Mouse (Mus musculus): ENCODE measurements around the gene Ube2c. TPM values are rescaled to one million over a fixed set of nuclear protein-coding genes. Genes with fewer than 3 reads are reported as not detected.

Ube2c gene
- polyA plus RNA-seq, 2 experiments: 465 to 533 TPM

DNA sequence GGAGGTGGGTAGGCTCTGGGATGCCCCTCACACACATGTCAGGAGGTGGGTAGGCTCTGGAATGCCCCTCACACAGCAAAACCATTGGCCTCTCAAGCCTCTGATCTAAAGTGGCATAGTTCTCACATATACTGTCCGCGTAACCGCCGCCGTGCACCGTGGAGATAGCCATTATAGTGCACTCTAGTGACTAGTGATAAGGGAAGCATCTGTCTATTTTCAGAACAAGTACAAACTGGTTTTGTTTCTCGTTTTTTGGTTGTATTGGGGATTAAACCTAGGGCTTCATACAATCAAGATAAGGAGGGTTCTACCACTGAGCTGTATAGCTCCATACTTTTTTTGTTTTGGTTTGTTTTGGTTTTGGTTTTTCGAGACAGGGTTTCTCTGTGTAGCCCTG is 46.1 kb downstream of the Ube2c start:
- peak overlapping the region; percentile 32; the same call in 1 of the 2 replicates for H3K9ac ChIP-seq (replicated peaks)

GRCm38 (mm10) chr2:164817206-164817605 is 47.5 kb downstream of the Ube2c start:
- no peaks in the 10 kb centered on the region for H3K9me3 ChIP-seq (ENCODE audit: control insufficient read depth, low read length)
- H3K36me3 ChIP-seq (replicated peaks; ENCODE audit: control insufficient read depth, insufficient read depth, low read depth): 0 out of 2 replicates have a peak, but pooled peaks cover 2% of the 10 kb centered on the region
- ATAC-seq (ENCODE audit: insufficient read depth) (no peak), DNase-seq (ENCODE audit: low read depth in 3 of 3, low spot score in 3 of 3) (no peak)
- no peak overlapping the region for H3K4me2 ChIP-seq (ENCODE audit: low read depth)
- no peak overlapping the region for H3K9ac ChIP-seq (replicated peaks)
- TF ChIP-seq EP300 (IDR thresholded peaks at IDR 0.05; ENCODE audit: low read depth) (no peak), CTCF (IDR thresholded peaks at IDR 0.05; ENCODE audit: low read depth) (no peak)
- H3K4me3 ChIP-seq (ENCODE audit: insufficient read depth in 1 of 2, low read depth in 2 of 2, low read length in 2 of 2): no peak overlapping the region
- H3K4me1 ChIP-seq (replicated peaks; ENCODE audit: control insufficient read depth in 2 of 2, insufficient read depth in 2 of 2, low read length in 1 of 2): peaks cover 13 to 17% of the 10 kb centered on the region in 2 experiments
- no peak overlapping the region for H3K27ac ChIP-seq
- 77% methylated on average over 6 of the region's 6 CpGs for WGBS (ENCODE audit: insufficient replicate concordance)
- H3K27me3 ChIP-seq (ENCODE audit: control insufficient read depth, insufficient read depth, low read length): no peaks in the 10 kb centered on the region

More for the DNA sequence above, 46.1 kb downstream of the Ube2c start:
- Histone ChIP-seq H3K27ac (peak overlapping the region; percentile 56), H3K9me3 (ENCODE audit: control insufficient read depth, low read length) (no peaks in the 10 kb centered on the region), H3K27me3 (ENCODE audit: control insufficient read depth, insufficient read depth, low read length) (no peaks in the 10 kb centered on the region), H3K4me1 (replicated peaks; ENCODE audit: control insufficient read depth in 2 of 2, insufficient read depth in 2 of 2, low read length in 1 of 2) (peaks cover 11 to 15% of the 10 kb centered on the region in 2 experiments), H3K4me2 (ENCODE audit: low read depth) (peak overlapping the region; percentile 33), H3K4me3 (ENCODE audit: insufficient read depth in 1 of 2, low read depth in 2 of 2, low read length in 2 of 2) (no peak overlapping the region), H3K36me3 (replicated peaks; ENCODE audit: control insufficient read depth, insufficient read depth, low read depth) (0 out of 2 replicates have a peak, but pooled peaks cover 2% of the 10 kb centered on the region)
- no peak for DNase-seq (ENCODE audit: low read depth in 3 of 3, low spot score in 3 of 3)
- peak; percentile 79 for ATAC-seq (ENCODE audit: insufficient read depth)
- peak; percentile 73 for TF ChIP-seq EP300 (IDR thresholded peaks at IDR 0.05; ENCODE audit: low read depth)
- no peak for TF ChIP-seq CTCF (IDR thresholded peaks at IDR 0.05; ENCODE audit: low read depth)
- WGBS (ENCODE audit: insufficient replicate concordance): 46% methylated on average over 8 of the region's 8 CpGs

- Histone ChIP-seq H3K27ac (no peak overlapping the region), H3K9me3 (ENCODE audit: control insufficient read depth, low read length) (no peaks in the 10 kb centered on the region), H3K4me1 (replicated peaks; ENCODE audit: control insufficient read depth in 2 of 2, insufficient read depth in 2 of 2, low read length in 1 of 2) (peaks cover 16 to 20% of the 10 kb centered on the region in 2 experiments), H3K9ac (replicated peaks) (no peak overlapping the region), H3K4me2 (ENCODE audit: low read depth) (no peak overlapping the region), H3K27me3 (ENCODE audit: control insufficient read depth, insufficient read depth, low read length) (no peaks in the 10 kb centered on the region), H3K4me3 (ENCODE audit: insufficient read depth in 1 of 2, low read depth in 2 of 2, low read length in 2 of 2) (no peak overlapping the region), H3K36me3 (replicated peaks; ENCODE audit: control insufficient read depth, insufficient read depth, low read depth) (0 out of 2 replicates have a peak, but pooled peaks cover 2% of the 10 kb centered on the region)
- ATAC-seq (ENCODE audit: insufficient read depth) (no peak), DNase-seq (ENCODE audit: low read depth in 3 of 3, low spot score in 3 of 3) (no peak)
- 67% methylated on average over 5 of the region's 5 CpGs for WGBS (ENCODE audit: insufficient replicate concordance)
- TF ChIP-seq EP300 (IDR thresholded peaks at IDR 0.05; ENCODE audit: low read depth) (no peak), CTCF (IDR thresholded peaks at IDR 0.05; ENCODE audit: low read depth) (peak; percentile 21; the same call in 1 of the 2 replicates)
Observed at GRCm38 (mm10) chr2:164817703-164818102, 48.0 kb downstream of the Ube2c start.

DNA sequence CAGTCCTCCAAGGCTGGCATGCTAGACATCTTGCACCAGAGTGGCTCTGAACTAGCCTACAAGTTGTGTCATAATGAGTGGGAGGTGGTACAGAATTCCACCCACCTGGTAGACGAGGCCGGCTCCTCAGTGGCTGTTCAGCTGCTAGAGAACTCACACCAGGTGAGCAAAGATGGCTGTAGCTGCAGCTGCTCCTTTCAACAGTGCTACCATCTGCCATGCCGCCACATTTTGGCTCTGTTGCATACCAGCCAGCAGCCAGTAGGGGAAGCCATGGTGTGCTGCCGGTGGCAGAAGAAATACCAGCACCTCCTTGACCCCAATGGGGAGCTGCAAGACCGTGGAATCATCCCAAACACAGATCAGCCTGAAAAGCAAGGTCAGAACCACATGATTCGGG is 51.4 kb downstream of the Ube2c start:
- DNase-seq (ENCODE audit: low read depth in 3 of 3, low spot score in 3 of 3): no peak
- no peak for TF ChIP-seq CTCF (IDR thresholded peaks at IDR 0.05; ENCODE audit: low read depth)
- TF ChIP-seq EP300 (IDR thresholded peaks at IDR 0.05; ENCODE audit: low read depth): no peak
- 83% methylated on average over 6 of the region's 6 CpGs for WGBS (ENCODE audit: insufficient replicate concordance)

GRCm38 (mm10) chr2:164822636-164823165 is 53.0 kb downstream of the Ube2c start, which contains the start of gene Zswim1:
Gene Zswim1, plus strand, starts transcription at chr2:164822686.
- ATAC-seq (ENCODE audit: insufficient read depth) (peak; percentile 99), DNase-seq (ENCODE audit: low read depth in 3 of 3, low spot score in 3 of 3) (peak; percentile 98)
- H3K4me3 ChIP-seq (ENCODE audit: insufficient read depth in 1 of 2, low read depth in 2 of 2, low read length in 2 of 2): peak within 1 kb of the TSS; percentile 58 to 78
- TF ChIP-seq EP300 (IDR thresholded peaks at IDR 0.05; ENCODE audit: low read depth) (no peak), CTCF (IDR thresholded peaks at IDR 0.05; ENCODE audit: low read depth) (peak; percentile 15; the same call in 1 of the 2 replicates)
- peak within 1 kb of the TSS; percentile 68 for H3K4me2 ChIP-seq (ENCODE audit: low read depth)
- no peaks in the 10 kb centered on the region for H3K9me3 ChIP-seq (ENCODE audit: control insufficient read depth, low read length)
- H3K27me3 ChIP-seq (ENCODE audit: control insufficient read depth, insufficient read depth, low read length): no peaks in the 10 kb centered on the region
- H3K27ac ChIP-seq: peak within 1 kb of the TSS; percentile 38
- H3K36me3 ChIP-seq (replicated peaks; ENCODE audit: control insufficient read depth, insufficient read depth, low read depth): peaks cover 7% of the 10 kb centered on the region
- 2% methylated on average over 32 of the region's 32 CpGs for WGBS (ENCODE audit: insufficient replicate concordance)
- H3K4me1 ChIP-seq (replicated peaks; ENCODE audit: control insufficient read depth in 2 of 2, insufficient read depth in 2 of 2, low read length in 1 of 2): peaks cover 6 to 9% of the 10 kb centered on the region in 2 experiments
- peak within 1 kb of the TSS; percentile 61 for H3K9ac ChIP-seq (replicated peaks)

More for the DNA sequence above, 51.4 kb downstream of the Ube2c start:
- Histone ChIP-seq H3K36me3 (replicated peaks; ENCODE audit: control insufficient read depth, insufficient read depth, low read depth) (peaks cover 7% of the 10 kb centered on the region), H3K27me3 (ENCODE audit: control insufficient read depth, insufficient read depth, low read length) (no peaks in the 10 kb centered on the region), H3K9me3 (ENCODE audit: control insufficient read depth, low read length) (no peaks in the 10 kb centered on the region), H3K4me1 (replicated peaks; ENCODE audit: control insufficient read depth in 2 of 2, insufficient read depth in 2 of 2, low read length in 1 of 2) (peaks cover 10 to 16% of the 10 kb centered on the region in 2 experiments), H3K4me3 (ENCODE audit: insufficient read depth in 1 of 2, low read depth in 2 of 2, low read length in 2 of 2) (no peak overlapping the region), H3K4me2 (ENCODE audit: low read depth) (no peak overlapping the region), H3K9ac (replicated peaks) (no peak overlapping the region), H3K27ac (no peak overlapping the region)
- ATAC-seq (ENCODE audit: insufficient read depth): no peak

Data from liver, embryonic 14.5 days (tissue).